Mouse (Mus musculus) layer of hippocampus, postnatal 10 days (tissue): ENCODE measurements around the gene Edem3. TPM values are rescaled to one million over a fixed set of nuclear protein-coding genes. Genes with fewer than 3 reads are reported as not detected.

Source experiments
- DNase-seq, 2 experiments: peaks; one replicate each; pipeline ENCODE4 v3.0.0; 2021; ENCODE audit warnings: low spot score in 2 of 2
- long read RNA-seq: library from polyadenylated mRNA; stranded (forward); transcript quantifications from one replicate; pipeline ENCODE4 v2.0.0, GENCODE M21; 2023
- total RNA-seq, 2 experiments: library from RNA; stranded (reverse); gene quantifications; 2 replicates each; pipeline ENCODE4 v1.2.3; 2021

Gene Edem3
- total RNA-seq: 10 to 100 TPM; 42.2 to 42.7 TPM
- long read RNA-seq, full-length matches to known transcripts: 2 of 7 reads
- long read RNA-seq, partial matches to known transcripts: 2 of 7 reads
- long read RNA-seq, other reads (novel, unspliced or antisense): 3 of 7 reads

GRCm38 (mm10) chr1:151754881-151755659 lies at the start of gene Edem3:
Edem3 (plus strand) TSS chr1:151755371.
- peak; percentile 95 to 96 for DNase-seq

- DNase-seq: peak; percentile 91 to 92
Observed at GRCm38 (mm10) chr1:151705723-151706396, 49.3 kb upstream of the Edem3 start.

GRCm38 (mm10) chr1:151706397-151706752 lies 48.8 kb upstream of the Edem3 start:
- DNase-seq: no peak

GRCm38 (mm10) chr1:151708966-151709733 lies 46.0 kb upstream of the Edem3 start:
- no peak for DNase-seq

- no peak for DNase-seq
Observed at GRCm38 (mm10) chr1:151709734-151710022, 45.5 kb upstream of the Edem3 start.

- DNase-seq: no peak
Observed at GRCm38 (mm10) chr1:151710424-151711055, 44.6 kb upstream of the Edem3 start.

GRCm38 (mm10) chr1:151711062-151711461 lies 44.1 kb upstream of the Edem3 start:
- no peak for DNase-seq

- DNase-seq: no peak
Observed at GRCm38 (mm10) chr1:151712664-151713063, 42.5 kb upstream of the Edem3 start.

- DNase-seq: no peak
Observed at GRCm38 (mm10) chr1:151713622-151714021, 41.5 kb upstream of the Edem3 start.

GRCm38 (mm10) chr1:151716024-151716710 lies 39.0 kb upstream of the Edem3 start:
- DNase-seq: no peak

GRCm38 (mm10) chr1:151717624-151718023 lies 37.5 kb upstream of the Edem3 start:
- DNase-seq: no peak

- DNase-seq: no peak
Observed at GRCm38 (mm10) chr1:151718575-151718974, 36.6 kb upstream of the Edem3 start.

GRCm38 (mm10) chr1:151719911-151720310 lies 35.3 kb upstream of the Edem3 start:
- no peak for DNase-seq

GRCm38 (mm10) chr1:151720566-151720965 lies 34.6 kb upstream of the Edem3 start:
- no peak for DNase-seq

GRCm38 (mm10) chr1:151721357-151721983 lies 33.7 kb upstream of the Edem3 start:
- DNase-seq: no peak

GRCm38 (mm10) chr1:151723771-151724170 lies 31.4 kb upstream of the Edem3 start:
- no peak for DNase-seq

GRCm38 (mm10) chr1:151725590-151725989 lies 29.6 kb upstream of the Edem3 start:
- no peak for DNase-seq

GRCm38 (mm10) chr1:151726358-151726757 lies 28.8 kb upstream of the Edem3 start:
- no peak for DNase-seq

- no peak for DNase-seq
Observed at GRCm38 (mm10) chr1:151728141-151728540, 27.0 kb upstream of the Edem3 start.

- DNase-seq: no peak
Observed at GRCm38 (mm10) chr1:151737146-151737545, 18.0 kb upstream of the Edem3 start.
